Mouse (Mus musculus): ENCODE measurements around the gene Tlnrd1. TPM values are rescaled to one million over a fixed set of nuclear protein-coding genes. Genes with fewer than 3 reads are reported as not detected.
A peak's percentile ranks its signal among the peaks of the same experiment; 100 is the strongest.
"Not testable (repeated sequence)": the region's sequence is repeated elsewhere in the genome, so short reads cannot be mapped to it uniquely, and the experiment has no call there.

The Tlnrd1 gene
- polyA plus RNA-seq, 1 experiment, result 49.2 TPM

DNA sequence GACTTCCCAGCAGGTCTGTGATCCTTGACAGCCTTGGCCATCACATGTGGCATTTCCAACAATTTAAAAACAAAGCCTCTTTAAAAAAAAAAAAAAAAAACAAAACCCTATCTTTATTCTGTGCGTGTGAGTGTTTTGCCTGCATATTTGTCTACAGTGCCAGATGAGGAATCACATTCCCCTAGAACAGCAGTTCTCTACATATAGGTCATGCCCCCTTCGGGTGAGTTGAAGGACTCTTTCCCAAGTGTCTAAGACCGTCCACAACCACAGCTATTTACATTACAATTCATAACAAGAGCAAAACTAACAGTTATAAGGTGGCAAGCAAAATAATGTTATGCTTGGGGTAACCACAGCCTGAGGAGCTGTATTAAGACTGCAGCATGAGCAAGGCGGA is 17.3 kb upstream of the Tlnrd1 start:
- whole genome bisulfite sequencing, result 55% methylated on average over 4 of the region's 4 CpGs
- DNase-seq, result no peak
- Histone ChIP-seq H3K4me1 (ENCODE audit: control insufficient read depth, insufficient read depth, low read length) (no peaks in the 10 kb centered on the region), H3K4me3 (replicated peaks; ENCODE audit: extremely low read depth, low read depth, low read length) (no peak overlapping the region)
- TF ChIP-seq POLR2A (IDR thresholded peaks at IDR 0.05; ENCODE audit: borderline replicate concordance, extremely low read depth, low read depth, low read length) (no peak), CTCF (IDR thresholded peaks at IDR 0.05; ENCODE audit: insufficient read depth, low read length) (no peak)

DNA sequence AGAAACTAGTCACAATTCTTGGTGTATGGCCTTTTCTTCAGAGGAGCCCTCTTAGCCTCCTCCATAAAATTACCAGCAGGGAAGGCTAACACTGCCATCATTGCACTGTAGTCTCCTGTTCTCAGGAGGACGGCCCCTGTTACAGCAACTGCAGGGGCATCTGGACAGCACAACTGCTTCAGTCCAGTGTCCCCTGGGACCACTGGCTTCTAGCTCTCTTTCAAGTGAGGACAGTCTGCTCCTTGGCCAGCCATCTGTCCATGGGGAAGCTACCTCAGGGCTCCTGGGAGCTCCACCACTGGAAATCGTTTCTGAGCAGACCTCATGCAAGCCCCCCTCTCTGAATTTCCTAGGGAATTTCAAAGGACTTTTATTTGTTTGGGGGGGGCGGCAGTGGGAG is 16.4 kb upstream of the Tlnrd1 start:
- Histone ChIP-seq H3K4me3 (replicated peaks; ENCODE audit: extremely low read depth, low read depth, low read length) (no peak overlapping the region), H3K4me1 (ENCODE audit: control insufficient read depth, insufficient read depth, low read length) (no peaks in the 10 kb centered on the region)
- TF ChIP-seq POLR2A (IDR thresholded peaks at IDR 0.05; ENCODE audit: borderline replicate concordance, extremely low read depth, low read depth, low read length) (no peak), CTCF (IDR thresholded peaks at IDR 0.05; ENCODE audit: insufficient read depth, low read length) (no peak)
- DNase-seq, result no peak
- 81% methylated on average over 3 of the region's 3 CpGs for WGBS

DNA sequence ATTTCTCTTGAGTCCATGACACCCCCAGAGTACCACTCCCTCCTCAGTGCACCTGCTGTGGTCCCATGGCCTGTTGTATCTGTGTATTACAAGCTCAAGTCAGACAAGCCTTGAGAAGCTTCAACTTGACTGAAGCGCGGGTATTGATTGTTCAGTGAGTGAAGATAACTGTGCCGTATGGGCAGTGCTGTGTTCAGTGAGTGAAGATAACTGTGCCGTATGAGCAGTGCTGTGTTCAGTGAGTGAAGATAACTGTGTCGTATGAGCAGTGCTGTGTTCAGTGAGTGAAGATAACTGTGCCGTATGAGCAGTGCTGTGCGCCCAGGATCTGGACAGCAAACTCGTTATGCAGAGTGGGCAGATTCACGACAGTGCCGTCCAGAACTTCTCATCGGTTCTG is 14.2 kb upstream of the Tlnrd1 start:
- no peak for DNase-seq
- H3K4me3 ChIP-seq (replicated peaks; ENCODE audit: extremely low read depth, low read depth, low read length), result no peak overlapping the region
- WGBS, result 93% methylated on average over 11 of the region's 11 CpGs
- TF ChIP-seq CTCF (IDR thresholded peaks at IDR 0.05; ENCODE audit: insufficient read depth, low read length) (no peak), POLR2A (IDR thresholded peaks at IDR 0.05; ENCODE audit: borderline replicate concordance, extremely low read depth, low read depth, low read length) (no peak)
- no peaks in the 10 kb centered on the region for H3K4me1 ChIP-seq (ENCODE audit: control insufficient read depth, insufficient read depth, low read length)

DNA sequence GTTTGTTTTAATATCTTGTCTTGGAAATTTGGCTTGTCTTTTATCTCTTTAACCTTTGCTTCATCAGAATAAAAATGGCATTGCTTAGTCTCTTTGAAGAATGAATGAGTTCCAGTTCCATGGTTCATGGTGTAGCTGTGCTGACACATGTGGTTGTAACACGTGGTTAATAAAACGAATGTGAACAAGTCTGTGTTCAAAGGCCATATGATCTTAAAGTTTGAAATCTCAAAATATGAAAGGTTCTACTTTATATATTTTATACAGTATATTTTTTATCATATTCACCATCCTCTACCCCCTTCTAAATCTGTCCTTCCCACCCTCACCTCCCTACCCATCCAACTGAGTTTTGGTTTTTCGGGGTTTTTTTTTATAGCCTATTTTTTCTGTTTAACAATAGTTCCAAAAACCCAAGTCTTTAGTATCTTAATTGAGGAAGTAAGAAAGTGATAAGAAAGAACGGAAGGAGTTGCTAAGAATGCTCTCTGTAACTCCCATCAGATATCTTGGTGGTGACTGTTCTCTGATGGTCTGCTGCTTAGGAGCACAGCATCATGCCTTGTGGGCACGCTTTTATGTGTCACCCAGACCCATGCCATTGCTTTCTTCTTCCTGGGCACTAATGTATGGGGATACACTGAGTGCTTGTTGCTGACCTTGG is 12.1 kb upstream of the Tlnrd1 start:
- 84% methylated on average over 5 of the region's 5 CpGs for WGBS

DNA sequence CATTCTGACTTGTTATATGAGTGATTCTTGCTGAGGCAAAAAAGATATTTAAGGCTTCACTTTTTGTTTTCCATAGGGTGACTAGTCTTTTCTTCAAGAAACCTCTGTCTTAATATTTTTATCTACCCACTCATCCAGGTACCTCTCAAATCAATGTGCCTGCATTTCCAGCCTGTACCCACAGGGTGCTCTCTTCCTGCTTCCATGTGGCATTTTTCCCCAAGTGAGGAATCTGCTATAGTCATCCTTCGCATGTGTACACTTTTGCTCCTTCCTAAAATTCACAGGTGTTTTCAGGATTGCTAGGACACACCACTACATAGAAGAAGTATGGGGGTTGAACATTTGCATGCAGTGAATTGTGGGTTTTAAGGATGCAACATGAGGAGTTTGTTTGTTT is 10.2 kb upstream of the Tlnrd1 start:
- TF ChIP-seq CTCF (IDR thresholded peaks at IDR 0.05; ENCODE audit: insufficient read depth, low read length) (no peak), POLR2A (IDR thresholded peaks at IDR 0.05; ENCODE audit: borderline replicate concordance, extremely low read depth, low read depth, low read length) (no peak)
- no peak for DNase-seq
- 91% methylated on average over 1 of the region's 1 CpGs for WGBS
- Histone ChIP-seq H3K4me1 (ENCODE audit: control insufficient read depth, insufficient read depth, low read length) (peaks cover 2% of the 10 kb centered on the region; the same call in 1 of the 2 replicates), H3K4me3 (replicated peaks; ENCODE audit: extremely low read depth, low read depth, low read length) (no peak overlapping the region)

More for the DNA sequence above, 12.1 kb upstream of the Tlnrd1 start:
- H3K4me1 ChIP-seq (ENCODE audit: control insufficient read depth, insufficient read depth, low read length), result peaks cover 2% of the 10 kb centered on the region; the same call in 1 of the 2 replicates
- DNase-seq, result no peak
- H3K4me3 ChIP-seq (replicated peaks; ENCODE audit: extremely low read depth, low read depth, low read length), result no peak overlapping the region
- TF ChIP-seq CTCF (IDR thresholded peaks at IDR 0.05; ENCODE audit: insufficient read depth, low read length) (no peak), POLR2A (IDR thresholded peaks at IDR 0.05; ENCODE audit: borderline replicate concordance, extremely low read depth, low read depth, low read length) (no peak)

DNA sequence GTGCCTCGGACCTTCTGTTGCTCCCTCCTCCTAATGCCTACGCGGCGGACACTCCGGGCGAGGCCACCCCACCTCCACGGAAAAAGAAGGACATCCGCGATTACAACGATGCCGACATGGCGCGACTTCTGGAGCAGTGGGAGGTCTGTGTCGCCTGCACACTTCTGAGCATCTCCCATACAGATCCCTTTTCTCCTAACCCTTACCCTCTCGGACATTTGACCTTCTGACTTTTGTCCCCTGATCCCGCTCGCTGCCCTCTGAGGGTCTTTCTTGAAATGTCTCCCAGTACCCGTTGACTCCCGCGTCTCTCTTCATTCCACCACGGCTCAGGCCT is 8.2 kb upstream of the Tlnrd1 start:
- Histone ChIP-seq H3K4me3 (replicated peaks; ENCODE audit: extremely low read depth, low read depth, low read length) (peak overlapping the region; percentile 89), H3K4me1 (ENCODE audit: control insufficient read depth, insufficient read depth, low read length) (peaks cover 2% of the 10 kb centered on the region; the same call in 1 of the 2 replicates)
- under 1% methylated on average over 21 of the region's 21 CpGs for WGBS
- no peak for DNase-seq
- no peak for TF ChIP-seq POLR2A (IDR thresholded peaks at IDR 0.05; ENCODE audit: borderline replicate concordance, extremely low read depth, low read depth, low read length)
- TF ChIP-seq CTCF (IDR thresholded peaks at IDR 0.05; ENCODE audit: insufficient read depth, low read length), result no peak

DNA sequence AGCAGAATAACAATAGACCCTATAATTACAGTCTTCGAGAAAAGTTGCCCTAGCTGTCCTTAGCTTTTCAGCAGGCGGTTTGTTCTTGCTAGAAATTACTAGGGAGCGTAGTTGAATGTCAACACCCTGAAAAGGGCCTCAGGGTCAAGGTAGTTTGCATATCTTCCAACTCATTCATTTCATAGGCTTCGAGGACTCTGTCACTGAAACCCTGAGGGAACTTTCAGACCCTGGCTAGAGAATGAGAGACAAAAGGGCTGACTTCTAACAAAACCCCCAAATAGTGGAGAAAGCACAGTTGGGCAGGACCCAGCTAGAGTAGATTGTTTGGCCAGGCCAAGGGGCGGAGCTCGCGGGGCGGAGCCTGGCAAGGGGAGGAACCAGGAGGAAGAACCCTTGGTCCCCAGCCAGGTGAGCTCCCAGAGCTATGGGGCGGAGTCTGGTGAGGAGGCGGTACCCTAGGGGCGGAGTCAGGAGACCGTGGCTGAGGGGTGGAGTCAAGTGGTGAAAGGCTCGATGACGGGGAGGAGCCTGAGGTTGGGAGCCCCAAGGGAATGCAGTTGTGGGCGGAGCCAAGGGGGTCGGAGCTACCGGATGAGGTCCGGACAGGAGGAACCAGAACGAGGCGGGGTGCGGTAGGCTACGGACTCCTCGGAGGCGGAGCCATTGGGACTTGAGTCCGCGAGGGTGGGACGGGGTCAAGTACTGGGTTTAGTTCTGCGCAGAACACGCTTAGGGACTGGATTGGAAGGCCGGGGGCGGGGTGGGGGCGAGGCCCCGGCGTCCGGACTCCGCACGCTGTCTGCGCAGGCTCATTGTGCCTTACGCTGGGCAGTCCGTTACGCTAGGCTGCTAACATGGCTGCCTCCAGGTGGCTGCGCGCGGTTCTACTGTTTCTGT is 7.6 kb upstream of the Tlnrd1 start:
- H3K4me1 ChIP-seq (ENCODE audit: control insufficient read depth, insufficient read depth, low read length), result peaks cover 2% of the 10 kb centered on the region; the same call in 1 of the 2 replicates
- DNase-seq, result peak; percentile 100
- peak overlapping the region; percentile 89 for H3K4me3 ChIP-seq (replicated peaks; ENCODE audit: extremely low read depth, low read depth, low read length)
- 2% methylated on average over 44 of the region's 44 CpGs for WGBS
- TF ChIP-seq POLR2A (IDR thresholded peaks at IDR 0.05; ENCODE audit: borderline replicate concordance, extremely low read depth, low read depth, low read length), result peak; percentile 92
- TF ChIP-seq CTCF (IDR thresholded peaks at IDR 0.05; ENCODE audit: insufficient read depth, low read length), result no peak

DNA sequence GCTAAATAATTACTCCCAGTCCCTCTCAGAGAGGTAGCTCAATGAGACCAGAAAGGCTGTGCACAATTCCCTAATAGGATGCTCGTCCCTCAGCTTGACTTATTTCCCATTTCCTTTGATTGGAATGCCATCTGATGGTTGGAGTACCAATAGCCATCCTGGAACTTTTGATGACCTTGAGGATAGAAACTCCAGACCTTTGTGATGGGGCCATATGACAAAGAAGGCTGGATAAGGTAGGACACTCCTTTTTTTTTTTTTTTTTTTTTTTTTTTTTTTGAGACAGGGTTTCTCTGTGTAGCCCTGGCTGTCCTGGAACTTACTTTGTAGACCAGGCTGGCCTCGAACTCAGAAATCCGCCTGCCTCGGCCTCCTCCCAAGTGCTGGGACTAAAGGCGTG is 5.8 kb upstream of the Tlnrd1 start:
- H3K4me1 ChIP-seq (ENCODE audit: control insufficient read depth, insufficient read depth, low read length); DNase-seq; H3K4me3 ChIP-seq (replicated peaks; ENCODE audit: extremely low read depth, low read depth, low read length): not testable (repeated sequence)
- WGBS, result 87% methylated on average over 5 of the region's 5 CpGs

DNA sequence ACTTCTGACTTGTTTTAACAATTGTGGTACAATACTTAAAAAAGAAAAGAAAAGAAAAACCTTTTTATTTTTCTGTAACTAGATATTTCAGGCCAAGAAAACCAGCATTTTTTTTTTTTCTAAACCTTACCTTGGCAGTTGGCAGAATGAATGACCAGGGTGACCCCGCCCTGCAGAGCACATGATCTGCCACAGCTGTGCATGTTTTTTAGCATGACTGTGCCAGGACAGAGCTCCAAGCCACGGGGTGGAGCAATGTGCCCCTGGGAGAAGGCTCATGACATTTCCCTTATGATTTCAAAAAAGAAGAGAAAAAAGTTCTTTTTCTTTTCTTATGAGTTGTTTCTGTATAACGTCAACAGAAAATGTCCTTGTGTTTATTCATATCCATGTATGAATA is 5.3 kb upstream of the Tlnrd1 start:
- DNase-seq, result no peak
- Histone ChIP-seq H3K4me3 (replicated peaks; ENCODE audit: extremely low read depth, low read depth, low read length) (no peak overlapping the region), H3K4me1 (ENCODE audit: control insufficient read depth, insufficient read depth, low read length) (peaks cover 9% of the 10 kb centered on the region)
- TF ChIP-seq POLR2A (IDR thresholded peaks at IDR 0.05; ENCODE audit: borderline replicate concordance, extremely low read depth, low read depth, low read length), result no peak
- no peak for TF ChIP-seq CTCF (IDR thresholded peaks at IDR 0.05; ENCODE audit: insufficient read depth, low read length)
- WGBS, result 33% methylated on average over 3 of the region's 3 CpGs

Measured in lung, adult 2 months (tissue).